Mouse (Mus musculus): ENCODE results near the gene Ssh3. TPM values are rescaled to one million over a fixed set of nuclear protein-coding genes. Genes with fewer than 3 reads are reported as not detected.

Gene Ssh3
- total RNA-seq, 2 experiments from 2014 or later, result 52.3 to 58.2 TPM

DNA sequence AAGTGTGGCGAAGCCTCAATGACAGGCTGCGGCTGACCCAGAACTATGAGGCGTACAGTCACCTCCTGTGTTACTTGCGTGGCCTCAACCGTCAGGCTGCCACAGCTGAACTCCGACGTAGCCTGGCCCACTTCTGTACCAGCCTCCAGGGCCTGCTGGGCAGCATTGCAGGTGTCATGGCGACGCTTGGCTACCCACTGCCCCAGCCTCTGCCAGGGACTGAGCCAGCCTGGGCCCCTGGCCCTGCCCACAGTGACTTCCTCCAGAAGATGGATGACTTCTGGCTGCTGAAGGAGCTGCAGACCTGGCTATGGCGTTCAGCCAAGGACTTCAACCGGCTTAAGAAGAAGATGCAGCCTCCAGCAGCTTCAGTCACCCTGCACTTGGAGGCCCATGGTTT is 46.8 kb downstream of the Ssh3 start:
- intact Hi-C loops (cut with DNase I), result no loop called here
- no peak for DNase-seq (ENCODE audit: low spot score in 2 of 2)

DNA sequence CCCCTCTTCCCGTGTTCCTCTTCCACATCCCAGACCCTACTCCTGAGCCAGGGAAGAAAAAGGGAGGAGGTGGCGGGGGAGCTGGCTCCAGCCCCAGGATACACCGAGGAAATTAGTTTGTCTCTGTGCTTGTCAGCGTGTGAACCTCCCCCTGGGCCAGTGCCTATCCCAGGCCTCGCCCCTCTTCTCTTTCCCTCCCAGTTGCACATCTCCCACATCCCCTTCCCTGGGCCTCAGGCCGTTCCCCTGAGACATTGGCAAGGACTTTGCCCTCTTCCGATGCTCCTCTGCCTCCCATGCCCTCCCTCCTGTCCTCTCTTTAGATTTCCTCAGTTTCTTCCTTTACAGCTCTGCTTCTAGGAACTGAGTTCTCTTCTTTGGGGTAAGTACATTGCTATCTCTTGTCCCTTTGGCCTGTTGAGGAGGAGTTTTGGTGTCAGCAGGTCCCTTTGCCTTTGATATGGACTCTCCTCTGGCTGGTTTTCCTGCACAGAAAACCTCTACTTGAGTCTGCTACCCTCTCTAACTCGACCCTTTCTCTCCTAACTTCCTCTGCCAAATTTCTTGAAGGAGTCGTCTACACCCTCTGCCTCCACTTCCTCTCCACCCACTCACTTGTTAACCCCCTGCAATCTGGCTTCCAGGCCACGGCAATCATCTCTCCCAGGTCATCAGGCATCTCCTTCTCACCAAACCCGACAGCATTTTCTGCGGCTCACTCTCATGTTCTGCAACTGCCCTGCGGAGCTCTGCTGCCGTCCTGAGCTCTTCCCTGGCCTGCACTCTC is 47.8 kb downstream of the Ssh3 start:
- intact Hi-C loops (cut with DNase I), result no loop called here
- no peak for DNase-seq (ENCODE audit: low spot score in 2 of 2)

DNA sequence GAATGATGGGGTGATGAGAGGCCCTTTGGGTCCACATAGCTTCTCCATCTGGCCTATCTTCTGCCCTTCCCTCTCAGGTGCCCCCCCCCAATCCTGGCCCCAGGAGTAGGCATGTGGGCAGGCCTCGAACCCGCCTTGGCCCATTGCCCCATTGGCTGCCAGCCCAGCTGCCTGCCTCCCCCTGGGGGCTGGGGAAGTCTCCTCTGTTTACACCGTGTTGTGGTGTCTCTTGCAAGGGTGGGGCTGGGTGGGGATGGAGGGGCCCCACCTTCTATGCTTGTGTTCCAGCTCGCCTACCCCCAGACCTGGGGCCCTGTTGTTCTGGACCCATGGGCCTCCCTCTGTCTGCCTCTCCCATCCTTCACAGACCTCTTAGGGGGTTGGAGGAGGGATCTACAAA is 48.6 kb downstream of the Ssh3 start:
- DNase-seq (ENCODE audit: low spot score in 2 of 2), result no peak
- intact Hi-C loops (cut with DNase I), result no loop called here

DNA sequence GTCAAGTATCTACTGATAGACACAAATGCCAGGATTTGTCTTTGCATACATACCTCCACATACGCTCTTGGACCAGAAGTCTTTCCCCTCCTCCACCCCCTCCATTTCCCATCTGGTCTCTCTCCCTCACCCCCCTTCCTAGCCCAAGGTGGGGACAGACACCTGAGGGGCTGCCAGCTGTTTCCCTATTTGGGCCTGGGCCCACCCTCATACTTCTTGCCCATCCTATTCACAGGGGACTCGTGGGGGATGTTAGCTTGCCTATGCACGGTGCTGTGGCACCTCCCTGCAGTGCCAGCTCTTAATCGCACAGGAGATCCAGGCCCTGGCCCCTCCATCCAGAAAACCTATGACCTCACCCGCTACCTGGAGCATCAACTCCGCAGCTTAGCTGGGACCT is 49.0 kb downstream of the Ssh3 start:
- intact Hi-C loops (cut with DNase I), result no loop called here

DNA sequence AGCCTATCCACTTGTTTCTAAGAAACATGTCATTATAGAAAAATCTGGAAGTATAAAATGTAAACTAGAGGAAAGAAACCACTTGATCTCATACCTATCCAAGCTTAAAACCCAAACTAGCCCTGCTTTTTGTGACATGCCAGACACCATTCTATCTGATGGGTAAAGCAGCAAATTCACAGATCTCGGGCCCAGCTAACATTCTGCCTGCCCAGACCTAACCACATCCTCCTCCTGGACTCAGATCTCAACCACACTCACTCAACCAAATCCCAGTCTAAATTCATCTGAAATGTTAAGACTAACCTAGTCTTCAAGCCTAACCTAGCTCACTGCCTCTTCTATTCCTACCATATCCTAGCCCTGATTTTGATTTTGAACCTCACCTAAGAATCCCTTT is 50.2 kb downstream of the Ssh3 start:
- intact Hi-C loops (cut with DNase I), result no loop called here
- DNase-seq (ENCODE audit: low spot score in 2 of 2), result no peak

More for the DNA sequence above, 49.0 kb downstream of the Ssh3 start:
- no peak for DNase-seq (ENCODE audit: low spot score in 2 of 2)

DNA sequence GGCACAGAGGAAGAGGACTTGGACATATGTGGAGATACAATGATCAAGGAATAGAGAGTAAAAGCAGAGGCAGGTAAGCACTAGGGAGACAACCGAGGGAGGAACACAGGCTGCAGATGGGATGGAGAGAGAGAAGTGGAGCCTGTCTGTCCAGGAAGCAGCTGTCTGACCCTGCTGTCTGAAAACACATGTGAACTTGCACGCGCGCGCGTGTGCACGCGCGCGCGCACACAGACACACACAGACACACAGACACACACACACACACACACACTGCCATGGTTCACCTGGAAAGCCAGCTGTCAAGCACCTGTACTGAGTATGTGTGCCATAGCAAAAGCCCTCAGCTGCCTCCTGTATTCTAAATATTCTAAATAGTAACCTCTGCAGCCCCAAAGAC is 50.7 kb downstream of the Ssh3 start:
- DNase-seq (ENCODE audit: low spot score in 2 of 2), result no peak
- intact Hi-C loops (cut with DNase I), result no loop called here

DNA sequence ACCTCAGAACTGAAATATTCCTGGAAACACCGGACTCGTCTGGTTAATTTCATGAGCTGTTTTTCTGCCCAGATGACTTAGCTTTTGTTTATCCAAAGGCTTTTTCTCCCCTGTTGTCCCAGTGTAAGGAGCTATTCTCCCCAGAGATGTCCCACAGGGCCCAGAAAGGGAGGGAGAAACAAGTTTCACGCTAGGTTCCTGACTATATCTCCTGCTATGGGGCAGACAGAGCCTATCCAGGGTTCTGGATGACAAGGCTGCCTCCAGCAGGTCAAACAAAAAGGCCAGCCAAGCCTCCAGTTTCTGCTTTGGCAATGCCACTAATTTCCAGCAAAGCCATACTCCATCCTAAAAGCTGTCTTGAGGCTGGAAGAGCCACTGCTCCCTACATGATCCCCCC is 51.1 kb downstream of the Ssh3 start:
- no peak for DNase-seq (ENCODE audit: low spot score in 2 of 2)
- intact Hi-C loops (cut with DNase I), result no loop called here

DNA sequence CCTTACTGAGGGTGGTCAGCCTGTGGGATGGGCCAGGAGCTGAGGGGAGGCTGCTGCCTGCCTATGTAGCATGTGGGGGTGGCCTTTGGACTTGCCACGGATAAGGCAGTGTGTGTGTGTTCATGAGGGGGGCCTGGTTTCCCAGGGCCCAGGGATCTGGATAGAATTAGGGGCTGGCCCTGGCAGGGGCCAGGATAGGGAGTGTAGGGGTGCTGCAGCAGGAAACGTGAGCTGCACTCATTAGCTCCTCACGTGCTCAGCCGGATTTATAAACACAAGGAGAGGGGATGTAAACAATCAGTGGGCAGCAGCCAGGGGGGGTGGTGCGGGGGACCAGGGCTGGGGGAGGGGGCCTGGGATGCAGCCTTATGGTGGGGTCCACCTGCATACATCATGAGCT is 51.8 kb downstream of the Ssh3 start:
- no peak for DNase-seq (ENCODE audit: low spot score in 2 of 2)
- intact Hi-C loops (cut with DNase I), result no loop called here

DNA sequence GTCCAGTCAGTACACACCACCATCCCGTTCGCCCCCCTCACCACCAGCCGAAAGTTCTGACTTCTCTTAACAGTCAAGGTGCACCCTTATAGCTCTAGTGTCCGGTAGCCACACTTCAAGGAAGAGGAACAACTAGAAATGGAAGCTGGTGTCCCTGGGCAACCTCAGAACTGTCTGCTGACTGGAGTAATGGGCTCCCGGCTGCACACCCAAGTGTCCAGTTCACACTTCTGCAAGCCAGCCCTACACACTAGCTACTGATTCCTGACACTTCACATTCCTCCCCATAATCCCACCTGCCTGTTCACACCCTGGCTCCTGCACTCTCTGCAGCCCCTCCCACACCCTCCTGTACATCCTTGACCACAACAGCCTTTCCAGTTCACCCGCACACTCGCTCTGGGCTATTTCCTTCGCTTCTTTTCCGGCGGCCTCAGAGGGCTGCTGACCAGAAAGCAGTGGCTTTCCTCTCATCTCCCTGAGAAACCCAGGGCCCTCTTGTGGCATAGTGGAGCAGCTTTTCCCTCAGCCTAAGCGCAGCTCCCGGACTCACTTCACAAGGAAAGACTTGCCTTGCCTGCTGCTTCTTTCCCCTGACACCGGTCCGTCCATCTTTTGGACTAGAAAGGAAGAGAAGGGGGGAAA is 52.8 kb downstream of the Ssh3 start:
- DNase-seq (ENCODE audit: low spot score in 2 of 2), result peak in 1 of 2 experiments; percentile 47

DNA sequence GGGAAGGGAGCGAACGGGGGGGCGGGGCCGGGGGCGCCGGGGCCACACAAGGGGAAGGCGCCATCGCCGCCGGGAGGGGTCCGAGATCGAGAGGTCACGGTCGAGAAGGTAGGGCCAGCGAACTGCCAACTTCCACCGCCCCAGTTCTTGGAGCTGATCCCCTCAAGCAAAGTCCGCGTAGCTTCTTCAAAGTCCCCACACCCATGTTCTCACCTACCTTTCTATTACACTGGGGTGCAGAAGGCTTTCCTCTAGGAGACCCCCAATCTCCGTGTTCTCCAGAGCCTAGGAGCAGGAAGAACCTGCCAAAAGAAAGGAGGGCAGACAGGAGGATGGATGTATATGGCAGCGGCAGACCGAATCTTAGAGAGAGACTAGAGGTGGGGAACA is 53.5 kb downstream of the Ssh3 start:
- intact Hi-C loops (cut with DNase I), result no loop called here
- no peak for DNase-seq (ENCODE audit: low spot score in 2 of 2)

More for the DNA sequence above, 52.8 kb downstream of the Ssh3 start:
- intact Hi-C loops (cut with DNase I), result no loop called here

DNA sequence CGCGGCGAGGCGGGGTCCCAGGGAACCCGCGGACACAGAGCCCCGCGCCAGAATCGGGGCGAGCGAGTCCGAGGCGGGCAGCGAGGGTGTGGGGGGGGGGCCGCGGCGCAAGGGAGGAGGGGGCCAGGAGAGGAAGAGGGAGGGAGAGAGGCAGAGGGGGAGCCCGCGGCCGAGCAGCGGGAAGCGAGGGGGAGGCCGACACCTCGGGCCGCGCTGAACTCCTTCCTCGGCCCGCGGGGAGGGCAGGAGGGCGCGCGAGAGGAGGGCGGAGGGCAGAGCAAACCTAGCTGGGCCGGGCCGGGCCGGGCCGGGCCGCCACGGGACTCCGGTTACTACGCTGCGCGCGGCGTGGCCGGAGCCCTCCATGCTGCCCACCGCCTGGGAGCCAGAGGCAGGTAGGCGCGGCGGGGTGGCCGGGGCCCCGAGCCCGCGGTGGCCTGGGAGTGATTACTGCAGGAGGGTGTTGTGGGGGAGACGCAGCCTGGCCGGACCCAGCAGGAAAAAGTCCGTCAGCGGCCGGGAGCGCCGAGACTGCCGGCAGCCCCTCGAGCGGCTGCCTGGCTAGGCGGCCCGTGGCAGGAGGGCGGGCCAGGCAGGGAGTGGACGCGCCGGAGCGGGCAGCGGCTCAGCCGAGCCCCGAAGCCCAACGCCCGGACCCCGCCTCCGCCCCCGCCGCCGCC is 54.1 kb downstream of the Ssh3 start:
- intact Hi-C loops (cut with DNase I), result no loop called here

DNA sequence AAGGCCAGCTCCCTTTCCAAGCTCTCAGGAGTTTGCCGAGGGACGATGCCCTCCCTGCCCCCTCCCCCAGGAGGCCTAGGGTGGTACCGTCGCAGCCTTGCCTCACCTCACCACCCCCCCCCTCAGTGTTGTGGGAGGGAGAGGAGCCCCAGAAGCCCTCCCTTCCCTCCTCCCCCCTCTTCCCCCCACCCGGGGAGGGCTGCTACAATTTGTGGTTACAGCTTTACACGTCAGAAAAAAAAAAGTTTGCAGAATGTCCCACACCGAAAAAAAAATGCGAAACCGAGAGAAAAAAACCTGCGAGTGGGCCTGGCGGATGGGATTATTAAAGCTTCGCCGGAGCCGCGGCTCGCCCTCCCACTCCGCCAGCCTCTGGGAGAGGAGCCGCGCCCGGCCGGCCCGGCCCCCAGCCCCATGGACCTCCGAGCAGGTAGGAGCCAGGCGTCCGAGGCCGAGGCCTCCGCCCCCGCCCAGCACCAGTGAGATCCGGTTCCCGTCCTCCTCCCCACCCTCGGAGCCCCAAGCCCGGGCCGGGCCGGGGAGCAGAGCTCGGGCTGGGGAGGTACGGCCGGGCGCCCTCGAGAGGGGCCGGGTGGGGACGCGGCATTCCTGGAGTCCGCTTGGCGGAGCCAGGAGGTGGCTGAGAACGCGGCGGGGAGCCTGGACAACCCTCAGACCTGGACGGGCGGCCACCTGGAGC is 54.8 kb downstream of the Ssh3 start, which contains the start of the genes Clcf1 and AC109138.7:
Gene Clcf1 (plus strand): TSS at position 168 of the 700 bp plus-strand sequence.
Gene AC109138.7 (plus strand): TSS at position 287 of the 700 bp plus-strand sequence.
- no peak for DNase-seq (ENCODE audit: low spot score in 2 of 2)
- intact Hi-C loops (cut with DNase I), result no loop called here

More for the DNA sequence above, 54.1 kb downstream of the Ssh3 start:
- DNase-seq (ENCODE audit: low spot score in 2 of 2), result no peak

DNA sequence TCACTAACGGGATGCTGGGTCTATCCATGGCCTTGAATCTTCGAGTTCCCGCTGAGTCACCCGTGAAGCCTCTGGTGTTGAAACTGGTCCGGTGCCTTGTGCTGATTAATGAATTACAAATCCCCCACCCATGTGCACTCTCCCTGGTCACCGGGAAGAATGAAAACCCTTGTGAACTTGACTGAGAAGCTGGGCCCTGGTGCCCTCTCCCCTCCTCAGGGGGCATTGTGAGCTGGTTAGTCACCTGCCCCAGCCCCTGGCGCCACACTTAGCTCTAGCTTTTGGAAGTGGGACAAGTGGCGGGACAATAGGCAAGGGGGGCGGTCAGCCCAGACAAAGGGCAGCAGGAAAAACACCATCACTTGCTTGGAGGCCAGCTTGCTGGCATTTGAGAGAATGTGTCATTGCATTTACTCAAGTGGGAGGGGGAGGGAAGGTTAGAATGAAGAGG is 55.4 kb downstream of the Ssh3 start:
- intact Hi-C loops (cut with DNase I), result no loop called here
- no peak for DNase-seq (ENCODE audit: low spot score in 2 of 2)

DNA sequence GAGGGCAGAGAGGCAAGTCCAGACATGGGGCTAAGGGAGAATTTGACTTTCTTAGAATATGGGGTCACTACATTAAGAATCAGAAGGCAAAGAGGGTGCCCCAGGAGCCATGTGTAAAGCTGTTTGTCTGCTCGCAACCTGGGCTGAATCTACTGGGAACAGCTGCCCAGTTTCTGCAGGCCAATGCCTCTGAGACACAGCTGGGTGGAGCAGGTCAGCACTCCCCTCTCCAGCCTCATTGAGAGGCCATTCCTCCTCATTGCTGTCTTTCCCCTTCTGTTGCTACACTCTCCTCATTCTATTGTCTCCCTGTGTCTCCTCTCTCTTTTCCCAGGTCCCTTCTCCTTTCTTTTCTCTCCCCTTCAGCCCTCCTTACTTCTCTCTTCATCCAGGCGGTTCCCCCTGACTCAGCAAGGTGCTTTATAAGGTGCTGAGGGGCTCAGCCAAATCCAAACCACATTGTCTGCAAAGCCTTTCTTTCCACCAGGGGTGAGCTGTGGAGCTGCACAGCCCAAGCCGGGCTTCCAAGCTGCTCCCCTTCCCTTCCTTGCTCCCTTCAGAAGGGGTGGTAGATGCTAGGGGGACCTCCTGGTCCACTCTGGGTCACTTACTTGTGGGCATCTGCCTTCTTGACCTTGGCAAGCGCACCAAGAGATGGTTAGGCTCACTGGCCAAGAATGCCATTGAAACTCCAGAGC is 56.9 kb downstream of the Ssh3 start:
- intact Hi-C loops (cut with DNase I), result no loop called here
- DNase-seq (ENCODE audit: low spot score in 2 of 2), result no peak

Small RNA genes within 50 kb of the gene (microRNA-seq; reads per million reads assigned to microRNA genes)
- gene Gm26115, result 0 reads per million in 2 experiments
- 5.4 to 5.9 reads per million in 2 experiments for gene Mir6985

Other genes starting within 250 kb of the Ssh3 start
- 100 to 1,000 TPM; 266 to 294 TPM for gene Gstp1, start 231.2 kb downstream of the Ssh3 start, total RNA-seq (2021)
- gene Gstp2, start 223.2 kb downstream of the Ssh3 start, total RNA-seq (2021), result 10 to 100 TPM; 30.7 to 33.1 TPM
- not detected for gene Gstp3, start 209.6 kb downstream of the Ssh3 start, total RNA-seq (2021)
- gene Cabp2, start 187.6 kb downstream of the Ssh3 start, total RNA-seq (2021), result not detected
- gene Cdk2ap2, start 172.0 kb downstream of the Ssh3 start, total RNA-seq (2021), result 10 to 100 TPM; 31.8 to 35.3 TPM
- 100 to 1,000 TPM; 208 to 215 TPM for gene Pitpnm1, start 169.2 kb downstream of the Ssh3 start, total RNA-seq (2021)
- 100 to 1,000 TPM; 116 to 118 TPM for gene Aip, start 143.3 kb downstream of the Ssh3 start, total RNA-seq (2021)
- not detected for gene Gpr152, start 129.4 kb downstream of the Ssh3 start, total RNA-seq (2021)
- gene Cabp4, start 125.1 kb downstream of the Ssh3 start, total RNA-seq (2021), result not detected
- 10 to 100 TPM; 75.6 to 82.8 TPM for gene Coro1b, start 120.6 kb downstream of the Ssh3 start, total RNA-seq (2021)
- 1 to 10 TPM; 1.1 to 2.0 TPM for gene Ptprcap, start 115.6 kb downstream of the Ssh3 start, total RNA-seq (2021)
- gene Rps6kb2, start 105.8 kb downstream of the Ssh3 start, total RNA-seq (2021), result 10 to 100 TPM; 28.5 to 32.0 TPM
- 1 to 10 TPM; 6.6 to 8.7 TPM for gene Carns1, start 93.7 kb downstream of the Ssh3 start, total RNA-seq (2021)
- gene Tbc1d10c, start 77.9 kb downstream of the Ssh3 start, total RNA-seq (2021), result 1 to 10 TPM; 1.3 to 2.0 TPM
- 100 to 1,000 TPM; 318 to 320 TPM for gene Ppp1ca, start 77.1 kb downstream of the Ssh3 start, total RNA-seq (2021)
- gene Rad9a, start 67.5 kb downstream of the Ssh3 start, total RNA-seq (2021), result 1 to 10 TPM; 6.9 to 8.0 TPM
- gene Clcf1, start 54.9 kb downstream of the Ssh3 start, total RNA-seq (2021), result 1 to 10 TPM in 1 of 2 experiments, under 1 TPM in 1; 0.96 to 1.2 TPM
- gene AC109138.7, start 54.8 kb downstream of the Ssh3 start, total RNA-seq (2021), result not detected
- 10 to 100 TPM; 14.0 to 18.6 TPM for gene Pold4, start 37.3 kb downstream of the Ssh3 start, total RNA-seq (2021)
- 10 to 100 TPM; 70.0 to 76.6 TPM for gene Ankrd13d, start 14.0 kb upstream of the Ssh3 start, total RNA-seq (2021)
- 100 to 1,000 TPM; 217 to 223 TPM for gene Grk2, start 37.0 kb upstream of the Ssh3 start, total RNA-seq (2021)
- gene Kdm2a, start 129.1 kb upstream of the Ssh3 start, total RNA-seq (2021), result 10 to 100 TPM; 71.5 to 75.1 TPM
- gene Rhod, start 170.3 kb upstream of the Ssh3 start, total RNA-seq (2021), result under 1 TPM; 0.57 to 0.64 TPM
- 10 to 100 TPM; 38.2 to 43.4 TPM for gene Syt12, start 208.3 kb upstream of the Ssh3 start, total RNA-seq (2021)
- gene 2010003K11Rik, start 229.4 kb upstream of the Ssh3 start, total RNA-seq (2021), result not detected
- gene Pcx, start 241.3 kb upstream of the Ssh3 start, total RNA-seq (2021), result 10 to 100 TPM; 56.9 to 66.3 TPM

Data from left cerebral cortex, postnatal 25 days (tissue).